Mouse (Mus musculus): ENCODE data around the gene Fam83e.

GRCm38 (mm10) chr7:45700301-45701015, 20.6 kb upstream of the Fam83e start:
- TF ChIP-seq MYOD1 (IDR thresholded peaks at IDR 0.05; ENCODE audit: control insufficient read depth, insufficient read length, low read depth) (no peak), MAX (IDR thresholded peaks at IDR 0.05) (no peak)
